Mouse (Mus musculus) lung, adult 2 months (tissue): ENCODE measurements around the gene Epha2.

Experiments used
- CTCF ChIP-seq: fragments of 200-500 bp; IDR thresholded peaks from 2 replicates; pipeline ENCODE4 v1.5.1; 2011; ENCODE audit warnings: mild to moderate bottlenecking, low read length, control low read depth; ENCODE audit not compliant: insufficient read depth
- POLR2A ChIP-seq: fragments of 200-500 bp; IDR thresholded peaks from 2 replicates; pipeline ENCODE4 v1.6.1; 2011; ENCODE audit warnings: low read depth, mild to moderate bottlenecking, control low read depth, low read length, borderline replicate concordance; ENCODE audit errors: extremely low read depth

DNA sequence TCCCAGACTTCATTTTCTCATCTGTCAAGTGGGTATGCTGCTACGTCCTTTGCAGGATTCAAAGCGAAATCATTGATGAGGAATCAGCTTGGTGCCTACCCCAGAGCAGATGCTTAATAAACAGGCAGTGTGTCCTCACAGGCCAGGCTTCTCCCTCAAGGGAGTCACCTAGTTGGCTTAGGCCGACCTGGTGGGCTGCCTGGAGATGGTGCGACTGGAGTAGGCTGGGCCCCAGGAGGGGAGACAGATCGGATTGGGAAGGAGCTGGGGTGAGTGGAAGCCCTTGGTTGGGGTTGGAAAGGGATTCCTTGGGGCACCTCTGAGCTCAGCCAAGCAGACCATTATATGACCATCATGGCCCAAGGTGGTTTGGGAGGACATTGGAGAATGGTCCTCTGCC is 71.4 kb downstream of the Epha2 start:
- TF ChIP-seq POLR2A (no peak), CTCF (no peak)
